Mouse (Mus musculus) sigmoid colon, adult 10 weeks (tissue): ENCODE data around the gene Cplane1. TPM values are rescaled to one million over a fixed set of nuclear protein-coding genes. Genes with fewer than 3 reads are reported as not detected.

Experiments
- polyA plus RNA-seq: library from polyadenylated mRNA; stranded (reverse); fragments of 350-450 nt; fragmentation: Illumina TruSeq; extraction: RNeasy Lipid Tissue Mini Kit (QIAGEN cat#74804); gene quantifications from one replicate; pipeline ENCODE4 v1.2.3, GENCODE M21; 2014; ENCODE audit warnings: low read depth, low replicate concordance

The Cplane1 gene
- 6.8 TPM for polyA plus RNA-seq

GRCm38 (mm10) chr15:8168591-8169265, at the start of gene Cplane1:
Gene Cplane1, plus strand, starts transcription at chr15:8169106.

Other genes starting within 250 kb of the Cplane1 start
- 21.8 TPM for gene Wdr70, start 69.9 kb upstream of the Cplane1 start, polyA plus RNA-seq
- gene Nup155, start 59.8 kb upstream of the Cplane1 start, polyA plus RNA-seq = 24.5 TPM